Mouse (Mus musculus) cortical plate, adult 2 months (tissue): ENCODE data around the gene Plekha7. TPM values are rescaled to one million over a fixed set of nuclear protein-coding genes. Genes with fewer than 3 reads are reported as not detected.

Source experiments
- H3K27ac ChIP-seq: fragments of 200-500 bp; 2 replicates; pipeline ENCODE4 v1.5.1; 2012; ENCODE audit warnings: low read length, control low read depth, inconsistent platforms; ENCODE audit not compliant: insufficient read depth
- H3K4me1 ChIP-seq: fragments of 200-500 bp; 2 replicates; pipeline ENCODE4 v1.6.1; 2011; ENCODE audit warnings: low read length; ENCODE audit not compliant: control insufficient read depth, insufficient read depth
- H3K4me3 ChIP-seq: fragments of 200-500 bp; 2 replicates; pipeline ENCODE4 v1.5.1; 2011; ENCODE audit warnings: mild to moderate bottlenecking, low read length, control low read depth; ENCODE audit not compliant: insufficient read depth
- CTCF ChIP-seq: fragments of 200-500 bp; IDR thresholded peaks from 2 replicates; pipeline ENCODE4 v1.5.1; 2011; ENCODE audit warnings: mild to moderate bottlenecking, control low read depth, low read length; ENCODE audit not compliant: insufficient read depth; ENCODE audit errors: extremely low read depth
- POLR2A ChIP-seq: fragments of 200-500 bp; IDR thresholded peaks from 2 replicates; pipeline ENCODE4 v1.6.1; 2011; ENCODE audit warnings: mild to moderate bottlenecking, low read length, control low read depth; ENCODE audit not compliant: insufficient read depth; ENCODE audit errors: extremely low read depth
- polyA plus RNA-seq: library from polyadenylated mRNA; depleted of rRNA; stranded (reverse); fragments of >200 nt; gene quantifications from 2 replicates; pipeline ENCODE4 v1.2.3, GENCODE M21; 2012

Gene Plekha7
- polyA plus RNA-seq, 1 experiment, result 25.5 TPM

GRCm38 (mm10) chr7:116255664-116256063 is 52.5 kb downstream of the Plekha7 start:
- peaks cover 2% of the 10 kb centered on the region; the same call in 1 of the 2 replicates for H3K4me1 ChIP-seq
- H3K4me3 ChIP-seq, result no peak overlapping the region
- no peak for TF ChIP-seq POLR2A
- TF ChIP-seq CTCF, result no peak
- no peak overlapping the region for H3K27ac ChIP-seq

GRCm38 (mm10) chr7:116254660-116255059 is 53.5 kb downstream of the Plekha7 start:
- peaks cover 2% of the 10 kb centered on the region; the same call in 1 of the 2 replicates for H3K4me1 ChIP-seq
- TF ChIP-seq POLR2A (no peak), CTCF (no peak)
- H3K27ac ChIP-seq, result no peak overlapping the region
- H3K4me3 ChIP-seq, result no peak overlapping the region

GRCm38 (mm10) chr7:116252470-116252869 is 55.7 kb downstream of the Plekha7 start:
- Histone ChIP-seq H3K27ac (no peak overlapping the region), H3K4me1 (no peaks in the 10 kb centered on the region), H3K4me3 (no peak overlapping the region)
- TF ChIP-seq POLR2A (no peak), CTCF (no peak)

- Histone ChIP-seq H3K27ac (no peak overlapping the region), H3K4me3 (no peak overlapping the region)
- TF ChIP-seq CTCF (no peak), POLR2A (no peak)
These were observed 56.7 kb downstream of the Plekha7 start for GRCm38 (mm10) chr7:116251516-116251915.

GRCm38 (mm10) chr7:116248536-116248935 is 59.6 kb downstream of the Plekha7 start:
- Histone ChIP-seq H3K4me3 (no peak overlapping the region), H3K27ac (no peak overlapping the region), H3K4me1 (no peaks in the 10 kb centered on the region)
- TF ChIP-seq CTCF (no peak), POLR2A (no peak)

More at GRCm38 (mm10) chr7:116251516-116251915, 56.7 kb downstream of the Plekha7 start:
- H3K4me1 ChIP-seq, result no peaks in the 10 kb centered on the region

GRCm38 (mm10) chr7:116247377-116247729 is 60.8 kb downstream of the Plekha7 start:
- H3K4me3 ChIP-seq, result no peak overlapping the region
- no peak overlapping the region for H3K27ac ChIP-seq
- no peaks in the 10 kb centered on the region for H3K4me1 ChIP-seq
- TF ChIP-seq CTCF (0 out of 2 replicates have a peak, but pooled peaks have one; percentile 29), POLR2A (no peak)

GRCm38 (mm10) chr7:116246696-116247376 is 61.3 kb downstream of the Plekha7 start:
- Histone ChIP-seq H3K4me3 (no peak overlapping the region), H3K4me1 (no peaks in the 10 kb centered on the region), H3K27ac (no peak overlapping the region)
- no peak for TF ChIP-seq POLR2A

GRCm38 (mm10) chr7:116245815-116246695 is 62.1 kb downstream of the Plekha7 start:
- Histone ChIP-seq H3K27ac (no peak overlapping the region), H3K4me3 (no peak overlapping the region)
- TF ChIP-seq CTCF, result peak; percentile 63
- TF ChIP-seq POLR2A, result no peak

GRCm38 (mm10) chr7:116244302-116245165 is 63.6 kb downstream of the Plekha7 start:
- TF ChIP-seq POLR2A, result no peak
- peak; percentile 26; the same call in 1 of the 2 replicates for TF ChIP-seq CTCF
- no peaks in the 10 kb centered on the region for H3K4me1 ChIP-seq
- H3K4me3 ChIP-seq, result no peak overlapping the region
- no peak overlapping the region for H3K27ac ChIP-seq

More at GRCm38 (mm10) chr7:116245815-116246695, 62.1 kb downstream of the Plekha7 start:
- no peaks in the 10 kb centered on the region for H3K4me1 ChIP-seq
